Mouse (Mus musculus) embryonic facial prominence, embryonic 10.5 days (tissue): ENCODE measurements around the gene Olfr1502. TPM values are rescaled to one million over a fixed set of nuclear protein-coding genes. Genes with fewer than 3 reads are reported as not detected.
"Not testable (repeated sequence)": the region's sequence is repeated elsewhere in the genome, so short reads cannot be mapped to it uniquely, and the experiment has no call there.

ENCODE experiments used
- DNase-seq: peaks from one replicate; pipeline ENCODE4 v3.0.0-alpha.2; 2017; ENCODE audit warnings: low spot score
- H3K27ac ChIP-seq: fragments of 300-500 bp; sonication (generic); replicated peaks from 2 replicates; pipeline ENCODE4 v1.5.1; 2016; ENCODE audit warnings: mild to moderate bottlenecking
- H3K27me3 ChIP-seq: fragments of 300-500 bp; sonication (generic); replicated peaks from 2 replicates; pipeline ENCODE4 v1.6.1; 2016; ENCODE audit warnings: low read depth, mild to moderate bottlenecking; ENCODE audit not compliant: poor library complexity, severe bottlenecking
- H3K36me3 ChIP-seq: fragments of 300-500 bp; sonication (generic); replicated peaks from 2 replicates; pipeline ENCODE4 v1.6.1; 2016; ENCODE audit warnings: mild to moderate bottlenecking, moderate library complexity
- H3K4me1 ChIP-seq: fragments of 300-500 bp; sonication (generic); 2 replicates; pipeline ENCODE4 v1.6.1; 2016
- H3K4me3 ChIP-seq: fragments of 300-500 bp; sonication (generic); 2 replicates; pipeline ENCODE4 v1.5.1; 2016; ENCODE audit warnings: mild to moderate bottlenecking, moderate library complexity
- H3K9me3 ChIP-seq: fragments of 300-500 bp; sonication (generic); 2 replicates; pipeline ENCODE4 v1.6.1; 2016; ENCODE audit warnings: mild to moderate bottlenecking
- WGBS: fragments of 180-500 bp; shearing (Covaris S2); methylation state at CpG from one replicate; pipeline ENCODE4 v1.1.7; 2016; 5-methylcytosine and 5-hydroxymethylcytosine counted together
- polyA plus RNA-seq: library from polyadenylated mRNA; unstranded; fragments of >200 nt; fragmentation: Nextera tagmentation; extraction: Ambion mirVana; gene quantifications from 2 replicates; pipeline ENCODE4 v1.2.1, GENCODE M21; 2016

Olfr1502 gene
- not detected in 2 replicates for polyA plus RNA-seq

DNA sequence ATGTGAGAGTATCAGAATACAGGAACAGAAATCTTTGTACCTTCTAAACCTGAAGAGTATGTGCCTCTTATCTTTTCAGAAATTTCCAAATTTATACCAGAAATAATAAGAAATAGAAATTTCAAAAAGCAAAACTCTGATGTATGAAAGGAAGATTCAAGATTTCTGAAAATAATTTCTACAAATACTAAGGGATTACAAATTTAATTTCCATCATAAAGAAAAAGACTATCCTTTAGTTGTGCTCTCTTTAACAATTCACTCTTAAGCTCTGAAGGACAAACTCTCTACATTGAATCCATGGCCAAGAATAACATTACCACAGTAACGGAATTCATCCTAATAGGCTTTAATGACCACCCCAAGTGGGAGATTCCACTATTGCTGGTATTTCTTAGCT lies at the start of gene Olfr1502:
Olfr1502 (plus strand) TSS at position 301 of the 400 bp plus-strand sequence.
- no peak within 1 kb of the TSS for H3K27ac ChIP-seq
- no peaks in the 10 kb centered on the region for H3K9me3 ChIP-seq
- no peak within 1 kb of the TSS for H3K4me3 ChIP-seq
- WGBS = 86% methylated on average over 1 of the region's 1 CpGs
- no peak for DNase-seq
- H3K27me3 ChIP-seq = no peaks in the 10 kb centered on the region
- H3K4me1 ChIP-seq = no peaks in the 10 kb centered on the region
- H3K36me3 ChIP-seq = no peaks in the 10 kb centered on the region

DNA sequence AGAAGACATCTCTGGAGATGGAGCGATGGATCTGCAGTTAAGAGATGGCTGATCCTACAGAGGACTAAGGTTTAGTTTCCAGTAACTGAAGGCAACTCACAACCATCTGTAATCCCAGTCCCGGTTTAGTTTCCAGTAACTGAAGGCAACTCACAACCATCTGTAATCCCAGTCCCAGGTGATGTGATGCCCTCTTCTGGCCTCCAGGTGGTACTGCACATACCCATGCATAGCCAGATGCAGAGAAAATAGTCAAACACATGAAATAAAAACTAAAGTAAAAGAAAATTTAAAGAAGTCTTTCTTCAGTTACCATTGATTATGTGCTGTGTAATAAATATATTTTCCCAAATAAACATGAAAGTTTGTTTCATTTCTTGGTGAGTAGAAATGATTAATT lies 48.8 kb upstream of the Olfr1502 start:
- DNase-seq = no peak
- 60% methylated on average over 2 of the region's 2 CpGs for WGBS
- H3K4me1 ChIP-seq = no peaks in the 10 kb centered on the region
- no peak overlapping the region for H3K27ac ChIP-seq
- H3K4me3 ChIP-seq = no peak overlapping the region
- H3K27me3 ChIP-seq = no peaks in the 10 kb centered on the region
- no peaks in the 10 kb centered on the region for H3K9me3 ChIP-seq
- H3K36me3 ChIP-seq = no peaks in the 10 kb centered on the region

DNA sequence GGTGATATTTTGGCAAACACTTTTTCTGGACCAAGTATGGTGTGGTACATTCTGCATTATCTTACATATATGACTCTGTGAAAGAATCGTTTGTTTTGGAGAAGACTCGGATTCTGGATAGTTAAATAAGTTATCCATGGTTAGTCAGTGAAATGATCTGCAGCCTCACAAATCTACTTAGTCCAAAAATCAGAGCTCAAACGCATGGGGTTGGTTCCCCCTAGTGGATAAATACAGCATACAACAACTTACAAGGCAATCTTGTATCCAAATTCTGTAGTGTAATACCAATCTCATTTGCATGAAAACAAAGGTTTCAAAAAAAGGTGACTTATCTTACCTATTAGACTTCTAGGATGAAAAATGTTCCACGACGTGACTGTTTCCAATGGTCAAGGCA lies 42.8 kb upstream of the Olfr1502 start:
- no peak overlapping the region for H3K27ac ChIP-seq
- DNase-seq = no peak
- H3K4me1 ChIP-seq = no peaks in the 10 kb centered on the region
- H3K4me3 ChIP-seq = no peak overlapping the region
- H3K9me3 ChIP-seq = no peaks in the 10 kb centered on the region
- no peaks in the 10 kb centered on the region for H3K36me3 ChIP-seq
- 33% methylated on average over 5 of the region's 5 CpGs for WGBS
- no peaks in the 10 kb centered on the region for H3K27me3 ChIP-seq

DNA sequence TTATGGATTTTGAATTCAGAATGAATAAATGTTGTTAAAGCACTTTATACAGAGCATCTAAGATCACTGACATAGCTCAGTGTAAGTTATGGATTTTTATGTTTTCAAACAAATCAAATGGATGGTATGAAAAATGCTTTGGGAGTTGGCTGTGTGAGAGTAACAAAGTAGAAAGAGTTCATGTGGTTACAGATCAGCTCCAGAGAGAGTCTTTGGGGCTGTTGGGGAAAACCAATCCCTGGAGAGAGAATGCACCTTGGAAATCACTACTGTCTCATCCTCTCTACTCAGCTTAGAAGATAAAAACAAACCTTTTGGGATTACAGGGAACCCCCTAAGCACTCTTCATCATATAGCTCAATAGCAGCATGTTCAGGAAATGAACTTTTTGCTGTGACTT lies 42.2 kb upstream of the Olfr1502 start, which contains the start of gene Olfr1499:
Olfr1499 (minus strand) TSS at position 101 of the 400 bp plus-strand sequence.
- Histone ChIP-seq H3K4me1 (no peaks in the 10 kb centered on the region), H3K9me3 (no peaks in the 10 kb centered on the region), H3K27me3 (no peaks in the 10 kb centered on the region), H3K36me3 (no peaks in the 10 kb centered on the region), H3K4me3 (no peak within 1 kb of the TSS), H3K27ac (no peak within 1 kb of the TSS)
- no peak for DNase-seq

DNA sequence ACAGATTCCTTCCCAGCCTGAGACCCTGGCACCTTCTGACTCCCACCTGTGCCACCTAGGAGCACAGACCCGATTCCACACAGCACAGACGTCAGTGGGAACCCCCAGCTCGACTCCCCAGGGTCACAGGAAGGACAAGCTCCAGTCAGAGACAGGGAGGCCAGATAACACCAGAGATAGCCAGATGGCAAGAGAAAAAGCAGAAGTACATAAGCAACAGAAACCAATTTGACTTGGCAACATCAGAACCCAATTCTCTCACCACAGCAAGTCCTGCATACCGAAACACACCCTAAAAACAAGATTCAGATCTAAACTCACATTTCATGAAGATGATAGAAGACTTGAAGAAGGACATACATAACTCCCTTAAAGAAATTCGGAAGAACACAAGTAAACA lies 40.7 kb upstream of the Olfr1502 start:
- Histone ChIP-seq H3K36me3 (no peaks in the 10 kb centered on the region), H3K4me3 (no peak overlapping the region), H3K9me3 (no peaks in the 10 kb centered on the region), H3K4me1 (no peaks in the 10 kb centered on the region), H3K27ac (no peak overlapping the region), H3K27me3 (no peaks in the 10 kb centered on the region)
- 70% methylated on average over 5 of the region's 5 CpGs for WGBS
- DNase-seq = no peak

DNA sequence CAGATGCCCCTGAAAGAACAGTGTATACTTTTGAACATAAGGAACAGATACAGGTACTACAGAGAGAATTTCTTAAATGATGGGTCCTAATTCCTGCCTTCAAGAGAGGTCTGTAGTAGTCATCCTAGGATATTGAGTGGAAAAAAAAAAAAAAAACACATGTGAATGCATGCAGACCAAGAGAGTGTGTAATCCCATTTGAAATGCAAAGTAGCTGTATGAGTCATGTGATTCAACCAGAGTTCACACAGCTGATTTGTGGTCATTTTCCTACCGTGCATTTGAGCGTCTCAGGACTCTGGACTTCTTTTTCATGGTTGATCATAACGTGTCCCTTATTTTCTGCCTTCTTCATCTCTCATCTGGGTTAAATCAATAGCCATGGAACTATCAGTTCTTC lies 33.1 kb upstream of the Olfr1502 start:
- H3K9me3 ChIP-seq = no peaks in the 10 kb centered on the region
- H3K4me3 ChIP-seq = no peak overlapping the region
- H3K27me3 ChIP-seq = no peaks in the 10 kb centered on the region
- DNase-seq = no peak
- no peaks in the 10 kb centered on the region for H3K4me1 ChIP-seq
- no peaks in the 10 kb centered on the region for H3K36me3 ChIP-seq
- 75% methylated on average over 3 of the region's 3 CpGs for WGBS
- H3K27ac ChIP-seq = no peak overlapping the region

DNA sequence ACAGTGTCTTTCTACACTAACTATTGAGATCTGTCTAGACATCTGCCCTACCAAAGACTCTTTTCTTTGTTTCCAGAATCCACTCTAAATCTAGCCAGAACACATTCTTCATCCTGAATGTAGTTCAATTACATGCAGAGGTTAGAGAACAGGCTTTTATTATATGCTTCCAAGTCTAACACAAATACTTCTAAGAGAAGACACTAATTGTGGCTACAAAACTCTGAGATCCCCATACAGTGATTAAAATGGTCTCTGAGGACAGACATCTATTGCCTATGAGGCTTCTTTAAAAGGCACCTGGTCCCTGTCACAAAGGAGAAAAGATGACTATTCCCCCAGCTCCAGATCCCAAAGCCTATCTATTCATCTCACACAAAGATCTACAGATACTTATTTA lies 31.2 kb upstream of the Olfr1502 start, which contains the start of gene Olfr1500:
Olfr1500 (minus strand) TSS at position 101 of the 400 bp plus-strand sequence.
- Histone ChIP-seq H3K9me3 (no peaks in the 10 kb centered on the region), H3K4me3 (no peak within 1 kb of the TSS), H3K27ac (no peak within 1 kb of the TSS), H3K27me3 (no peaks in the 10 kb centered on the region), H3K36me3 (no peaks in the 10 kb centered on the region), H3K4me1 (no peaks in the 10 kb centered on the region)
- DNase-seq = no peak

DNA sequence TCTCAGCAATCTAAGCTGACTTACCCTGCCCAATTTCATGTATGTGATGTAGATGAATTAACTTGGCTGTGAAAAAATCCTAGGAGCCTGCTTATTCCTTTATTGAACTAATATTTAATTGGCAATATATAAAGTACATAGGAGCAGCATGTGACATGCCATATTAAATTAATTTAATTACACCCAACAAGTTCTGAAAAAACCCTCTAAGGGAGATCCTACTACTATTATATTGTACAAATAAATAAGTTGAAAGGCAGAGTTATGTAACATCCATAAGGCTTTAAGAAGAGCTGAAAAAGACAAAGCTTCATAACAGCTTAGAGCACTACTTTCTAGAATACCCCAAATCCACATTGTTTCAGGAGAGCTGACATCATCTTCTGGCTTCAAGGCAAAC lies 11.0 kb upstream of the Olfr1502 start, which contains the start of gene Olfr1501:
Olfr1501 (minus strand) TSS at position 101 of the 400 bp plus-strand sequence.
- H3K4me3 ChIP-seq, H3K36me3 ChIP-seq, H3K4me1 ChIP-seq, H3K27ac ChIP-seq, DNase-seq, H3K9me3 ChIP-seq, H3K27me3 ChIP-seq: not testable (repeated sequence)

DNA sequence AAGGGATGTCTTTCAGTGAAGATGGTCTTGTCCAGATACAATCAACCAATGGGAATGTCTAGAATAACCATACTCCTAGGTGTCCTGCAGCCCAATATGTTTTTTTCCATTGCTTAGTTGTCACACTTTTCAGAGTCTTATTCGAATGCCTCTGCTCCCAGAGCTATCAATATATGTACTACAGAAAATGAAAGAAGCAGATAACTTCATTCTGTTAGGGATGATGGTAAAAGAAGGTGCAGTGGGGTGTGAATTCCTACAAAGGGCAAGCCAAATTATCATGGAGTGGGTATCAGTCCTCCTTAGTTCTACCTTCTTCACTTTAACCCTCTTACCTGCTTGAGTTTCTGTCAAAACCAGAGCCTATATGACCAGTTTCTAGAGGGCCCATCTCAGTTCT lies 36.2 kb downstream of the Olfr1502 start, which contains the start of gene Olfr1504:
Olfr1504 (minus strand) TSS at position 101 of the 400 bp plus-strand sequence.
- no peak for DNase-seq
- H3K9me3 ChIP-seq = no peaks in the 10 kb centered on the region
- no peaks in the 10 kb centered on the region for H3K36me3 ChIP-seq
- H3K4me3 ChIP-seq = no peak within 1 kb of the TSS
- WGBS = 78% methylated on average over 1 of the region's 1 CpGs
- H3K27ac ChIP-seq = no peak within 1 kb of the TSS
- H3K4me1 ChIP-seq = no peaks in the 10 kb centered on the region
- H3K27me3 ChIP-seq = no peaks in the 10 kb centered on the region

Other genes starting within 250 kb of the Olfr1502 start
- gene Olfr1487, start 244.4 kb upstream of the Olfr1502 start, polyA plus RNA-seq = not detected in 2 replicates
- not detected in 2 replicates for gene Olfr1489, start 230.2 kb upstream of the Olfr1502 start, polyA plus RNA-seq
- not detected in 2 replicates for gene Olfr1490, start 210.7 kb upstream of the Olfr1502 start, polyA plus RNA-seq
- gene Olfr1491, start 164.5 kb upstream of the Olfr1502 start, polyA plus RNA-seq = not detected in 2 replicates
- not detected in 2 replicates for gene Olfr1493-ps1, start 138.5 kb upstream of the Olfr1502 start, polyA plus RNA-seq
- not detected in 2 replicates for gene Olfr1494, start 122.1 kb upstream of the Olfr1502 start, polyA plus RNA-seq
- gene Olfr1495, start 97.2 kb upstream of the Olfr1502 start, polyA plus RNA-seq = not detected in 2 replicates
- gene Olfr1496, start 83.9 kb upstream of the Olfr1502 start, polyA plus RNA-seq = not detected in 2 replicates
- not detected in 2 replicates for gene Olfr1497, start 63.6 kb upstream of the Olfr1502 start, polyA plus RNA-seq
- gene Olfr1499, start 42.3 kb upstream of the Olfr1502 start, polyA plus RNA-seq = not detected in 2 replicates
- gene Olfr1500, start 31.3 kb upstream of the Olfr1502 start, polyA plus RNA-seq = not detected in 2 replicates
- gene Olfr1501, start 11.1 kb upstream of the Olfr1502 start, polyA plus RNA-seq = not detected in 2 replicates
- not detected in 2 replicates for gene Olfr1504, start 36.1 kb downstream of the Olfr1502 start, polyA plus RNA-seq
- gene Olfr1505, start 51.7 kb downstream of the Olfr1502 start, polyA plus RNA-seq = not detected in 2 replicates